Mouse (Mus musculus) CH12.LX (cell line): ENCODE data around the gene Adgrl3.

Source experiments
- MYC ChIP-seq: IDR thresholded peaks from 2 replicates; pipeline ENCODE4 v1.6.1; 2011; ENCODE audit warnings: low read depth, mild to moderate bottlenecking, improper control_type of control experiment, low read length
- PAX5 ChIP-seq: IDR thresholded peaks from 2 replicates; pipeline ENCODE4 v1.6.1; 2012; ENCODE audit warnings: low read length, inconsistent platforms, mixed read lengths
- POLR2A ChIP-seq: IDR thresholded peaks from 2 replicates; pipeline ENCODE4 v1.6.1; 2011; ENCODE audit warnings: low read depth, mild to moderate bottlenecking, improper control_type of control experiment, low read length

DNA sequence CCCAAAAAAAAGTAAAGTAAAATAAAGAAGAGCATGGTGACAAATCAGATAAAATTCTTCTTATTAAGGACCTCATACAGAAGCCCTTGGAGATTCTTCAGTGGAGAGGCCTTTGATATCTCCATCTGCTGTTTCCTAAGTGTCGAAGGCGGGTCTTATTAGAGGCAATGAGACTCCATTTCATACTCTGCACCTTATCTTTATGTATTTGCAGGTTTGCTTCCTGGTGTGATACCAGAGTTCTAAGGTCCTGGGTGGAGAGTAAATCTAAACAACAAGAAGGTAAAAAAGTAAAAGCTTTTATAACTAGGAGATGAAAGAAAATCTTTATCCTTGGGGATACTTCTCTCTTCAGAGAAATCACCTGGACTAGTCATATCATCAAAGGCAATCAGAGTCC is 817.9 kb downstream of the Adgrl3 start:
- TF ChIP-seq POLR2A (no peak), MYC (no peak), PAX5 (no peak)
